ENCODE assay signal across 10 mouse cellular contexts in genomic region chr2:70566603-70566981, GRCm38 (mm10). TPM values are rescaled to one million over a fixed set of nuclear protein-coding genes. Genes with fewer than 3 reads are reported as not detected.
DNase-seq lines count a peak whose midpoint lies in the region; ATAC-seq and TF ChIP-seq lines count a peak whose summit lies in the region.
"Had no signal": no experiment of that assay in that cellular context is flagged by ENCODE, and none has a peak within 500 bp of the region (broad histone marks: within the 10 kb centered on the region; RNA-seq: fewer than 3 reads in every experiment).

No protein-coding gene starts in this region.

- DNase-seq in heart, postnatal 25 days (ENCODE audit: low spot score), result no peak
- DNase-seq in limb, embryonic 14.5 days (ENCODE audit: low spot score), result no peak
- no peak for DNase-seq in urinary bladder, adult 18-20 months (ENCODE audit: low spot score in 2 of 2)
- no peak for DNase-seq in adrenal gland, adult 18-20 months (ENCODE audit: low spot score in 2 of 2)
- DNase-seq in adrenal gland, postnatal 14 days, result no peak
- DNase-seq: thymus, postnatal 25 days had no signal

- H3K9me3 ChIP-seq in heart, embryonic 16.5 days (replicated peaks; ENCODE audit: control insufficient read depth, low read length), result no peaks in the 10 kb centered on the region
- H3K9me3 ChIP-seq in E14TG2a.4 (ENCODE audit: low read length), result no peaks in the 10 kb centered on the region
- no peaks in the 10 kb centered on the region for H3K9me3 ChIP-seq in embryonic facial prominence, embryonic 15.5 days (replicated peaks)
- no peaks in the 10 kb centered on the region for H3K9me3 ChIP-seq in limb, embryonic 14.5 days (ENCODE audit: control insufficient read depth, low read length)

- peaks cover 84% of the 10 kb centered on the region for H3K27me3 ChIP-seq in heart, embryonic 16.5 days (ENCODE audit: control insufficient read depth, insufficient read depth, low read length)
- H3K27me3 ChIP-seq in E14TG2a.4 (ENCODE audit: insufficient read depth, low read length), result peaks cover 95% of the 10 kb centered on the region
- H3K27me3 ChIP-seq in embryonic facial prominence, embryonic 15.5 days, result peaks cover 97% of the 10 kb centered on the region
- peaks cover 94% of the 10 kb centered on the region for H3K27me3 ChIP-seq in limb, embryonic 14.5 days (ENCODE audit: control insufficient read depth, insufficient read depth, low read length)

- WGBS in heart, embryonic 16.5 days, result 3% methylated on average over 18 of the region's 18 CpGs
- WGBS in embryonic facial prominence, embryonic 15.5 days, result 2% methylated on average over 18 of the region's 18 CpGs
- 4% methylated on average over 18 of the region's 18 CpGs for WGBS in limb, embryonic 14.5 days

- H3K4me2 ChIP-seq in heart, embryonic 16.5 days (ENCODE audit: low read depth, low read length), result peak overlapping the region; percentile 88
- H3K4me2 ChIP-seq in embryonic facial prominence, embryonic 15.5 days (replicated peaks), result peak overlapping the region; percentile 21; the same call in 1 of the 2 replicates
- H3K4me2 ChIP-seq in limb, embryonic 14.5 days (replicated peaks; ENCODE audit: low read depth, low read length, severe bottlenecking), result peak overlapping the region; percentile 16; the same call in 1 of the 2 replicates

- ATAC-seq in heart, embryonic 16.5 days (replicated peaks; ENCODE audit: extremely low read depth, insufficient read depth, low FRiP score), result no peak
- ATAC-seq in embryonic facial prominence, embryonic 15.5 days (ENCODE audit: insufficient number of reproducible peaks, low FRiP score, low TSS enrichment, low read depth), result no peak
- ATAC-seq in limb, embryonic 14.5 days (ENCODE audit: low FRiP score, low read depth), result no peak

- H3K36me3 ChIP-seq in heart, embryonic 16.5 days (ENCODE audit: control insufficient read depth, insufficient read depth), result no peaks in the 10 kb centered on the region
- peaks cover 23% of the 10 kb centered on the region for H3K36me3 ChIP-seq in E14TG2a.4 (ENCODE audit: insufficient read depth, low read length)
- no peaks in the 10 kb centered on the region for H3K36me3 ChIP-seq in embryonic facial prominence, embryonic 15.5 days
- H3K36me3 ChIP-seq in limb, embryonic 14.5 days (ENCODE audit: control insufficient read depth, insufficient read depth, low read length), result no peaks in the 10 kb centered on the region

- H3K27ac ChIP-seq in heart, embryonic 16.5 days (ENCODE audit: low read length), result no peak overlapping the region
- H3K27ac ChIP-seq in embryonic facial prominence, embryonic 15.5 days (replicated peaks), result no peak overlapping the region
- H3K27ac ChIP-seq in limb, embryonic 14.5 days (replicated peaks; ENCODE audit: low read depth, low read length), result no peak overlapping the region

- TF ChIP-seq CTCF in E14TG2a.4 (conservative IDR thresholded peaks at IDR 0.05; ENCODE audit: low read length), result no peak

- no peak for TF ChIP-seq POLR2A in limb, embryonic 14.5 days (IDR thresholded peaks at IDR 0.05; ENCODE audit: borderline replicate concordance, extremely low read depth, insufficient read depth, insufficient read length)

- H3K9ac ChIP-seq in heart, embryonic 16.5 days (ENCODE audit: low read length), result no peak overlapping the region
- H3K9ac ChIP-seq in embryonic facial prominence, embryonic 15.5 days, result no peak overlapping the region
- H3K9ac ChIP-seq in limb, embryonic 14.5 days (ENCODE audit: low read depth, low read length, severe bottlenecking), result no peak overlapping the region

- peaks cover 42% of the 10 kb centered on the region for H3K4me1 ChIP-seq in heart, embryonic 16.5 days (ENCODE audit: control insufficient read depth, insufficient read depth, low read length)
- H3K4me1 ChIP-seq in E14TG2a.4 (replicated peaks; ENCODE audit: low read depth, low read length), result peaks cover 74% of the 10 kb centered on the region
- H3K4me1 ChIP-seq in embryonic facial prominence, embryonic 15.5 days, result peaks cover 66% of the 10 kb centered on the region
- H3K4me1 ChIP-seq in limb, embryonic 14.5 days (ENCODE audit: control insufficient read depth, insufficient read depth, low read length), result peaks cover 35% of the 10 kb centered on the region

- peak overlapping the region; percentile 55 for H3K4me3 ChIP-seq in heart, embryonic 16.5 days (ENCODE audit: low read length)
- H3K4me3 ChIP-seq in E14TG2a.4 (replicated peaks; ENCODE audit: low read length), result peak overlapping the region; percentile 69
- H3K4me3 ChIP-seq in embryonic facial prominence, embryonic 15.5 days (replicated peaks), result 0 out of 2 replicates have a peak overlapping the region, but pooled peaks have one; percentile 3
- 0 out of 2 replicates have a peak overlapping the region, but pooled peaks have one; percentile 0 for H3K4me3 ChIP-seq in limb, embryonic 14.5 days (replicated peaks; ENCODE audit: low read length)

- intact Hi-C loops in heart, postnatal 25 days (cut with DNase I), result no loop called here

RNA-seq across cellular contexts. Expression of gene Gad1, which starts 13.7 kb away (rescaled TPM):
- polyA plus RNA-seq in heart, embryonic 16.5 days (2015; fragmentation: Nextera tagmentation; extraction: Ambion mirVana), result 0.25 and 0.41 TPM in 2 replicates
- under 1 TPM; 0.13 to 0.36 TPM for total RNA-seq in heart, postnatal 25 days (2021)
- 0.71 and 0.81 TPM in 2 replicates for polyA plus RNA-seq in embryonic facial prominence, embryonic 15.5 days (2015; fragmentation: Nextera tagmentation; extraction: Ambion mirVana)
- polyA plus RNA-seq in limb, embryonic 14.5 days (2012; rRNA removed), result 0.51 and 0.91 TPM in 2 replicates
- polyA plus RNA-seq in limb, embryonic 14.5 days (2014; fragmentation: Nextera tagmentation; extraction: Ambion mirVana), result 0.37 and 0.39 TPM in 2 replicates
- 1 to 10 TPM; 6.6 to 9.6 TPM for total RNA-seq in adrenal gland, adult 18-20 months (2021)
- total RNA-seq in adrenal gland, postnatal 14 days (2021), result 0.89 and 1.3 TPM in 2 replicates

RNA-seq across cellular contexts. Expression of gene Erich2, which starts 58.0 kb away (rescaled TPM):
- 0.97 and 2.1 TPM in 2 replicates for polyA plus RNA-seq in heart, embryonic 16.5 days (2015; fragmentation: Nextera tagmentation; extraction: Ambion mirVana)
- total RNA-seq in heart, postnatal 25 days (2021), result not detected
- polyA plus RNA-seq in embryonic facial prominence, embryonic 15.5 days (2015; fragmentation: Nextera tagmentation; extraction: Ambion mirVana), result 7.2 and 11.0 TPM in 2 replicates
- polyA plus RNA-seq in limb, embryonic 14.5 days (2012; rRNA removed), result 1.1 and 2.0 TPM in 2 replicates
- 1.3 and 2.2 TPM in 2 replicates for polyA plus RNA-seq in limb, embryonic 14.5 days (2014; fragmentation: Nextera tagmentation; extraction: Ambion mirVana)
- total RNA-seq in adrenal gland, adult 18-20 months (2021), result under 1 TPM in 1 of 2 experiments, not detected in 1; 0.23 TPM
- 0.45 TPM in 1 of 2 replicates, not detected in the other for total RNA-seq in adrenal gland, postnatal 14 days (2021)
- total RNA-seq: neutrophil, adult 5-6 weeks had no signal

Comparison
In these comparisons a context has a peak if more than half of its experiments do, and no peak if none do; other contexts are left out.
1. H3K4me2 ChIP-seq: peak in every context shown above with its lines; median percentile 88 in heart, embryonic 16.5 days; 21 in embryonic facial prominence, embryonic 15.5 days; 16 in limb, embryonic 14.5 days.
2. H3K4me3 ChIP-seq: peak in every context shown above with its lines; median percentile 69 in E14TG2a.4; 55 in heart, embryonic 16.5 days; 3 in embryonic facial prominence, embryonic 15.5 days; 0 in limb, embryonic 14.5 days.